Mouse (Mus musculus) heart, postnatal 0 days (tissue): ENCODE measurements around the gene Nlgn2. TPM values are rescaled to one million over a fixed set of nuclear protein-coding genes. Genes with fewer than 3 reads are reported as not detected.

Experiments
- ATAC-seq: fragments of 200-750 bp; cut with Nextera tagmentation; 2 replicates; pipeline ENCODE4 v1.8.0; 2017; ENCODE audit warnings: low read depth, moderate number of reproducible peaks, moderate library complexity; ENCODE audit not compliant: insufficient read depth
- DNase-seq: peaks from one replicate; pipeline ENCODE4 v3.0.0-alpha.2; 2016; ENCODE audit warnings: low spot score
- H3K27ac ChIP-seq: fragments of 300-500 bp; sonication (generic); 2 replicates; pipeline ENCODE4 v1.5.1; 2014; ENCODE audit warnings: low read depth, mild to moderate bottlenecking
- H3K27me3 ChIP-seq: fragments of 300-500 bp; sonication (generic); 2 replicates; pipeline ENCODE4 v1.6.1; 2014; ENCODE audit warnings: low read length, mixed read lengths; ENCODE audit not compliant: control insufficient read depth, insufficient read depth
- H3K36me3 ChIP-seq: fragments of 300-500 bp; sonication (generic); replicated peaks from 2 replicates; pipeline ENCODE4 v1.6.1; 2014; ENCODE audit warnings: low read length, mixed read lengths; ENCODE audit not compliant: control insufficient read depth, insufficient read depth
- H3K4me1 ChIP-seq: fragments of 300-500 bp; sonication (generic); 2 replicates; pipeline ENCODE4 v1.6.1; 2014; ENCODE audit warnings: antibody characterized with exemption; ENCODE audit not compliant: control insufficient read depth, insufficient read depth
- H3K4me2 ChIP-seq: fragments of 300-500 bp; sonication (generic); 2 replicates; pipeline ENCODE4 v1.6.1; 2014; ENCODE audit warnings: low read depth, mild to moderate bottlenecking, low read length, moderate library complexity
- H3K4me3 ChIP-seq: fragments of 300-500 bp; sonication (generic); 2 replicates; pipeline ENCODE4 v1.5.1; 2014; ENCODE audit warnings: low read depth, low read length
- H3K9ac ChIP-seq: fragments of 300-500 bp; sonication (generic); replicated peaks from 2 replicates; pipeline ENCODE4 v1.6.1; 2014; ENCODE audit warnings: low read depth, low read length, mixed read lengths
- H3K9me3 ChIP-seq: fragments of 300-500 bp; sonication (generic); replicated peaks from 2 replicates; pipeline ENCODE4 v1.6.1; 2016; ENCODE audit warnings: low read length; ENCODE audit not compliant: control insufficient read depth
- CTCF ChIP-seq: IDR thresholded peaks from 2 replicates; pipeline ENCODE4 v1.5.1; 2016; ENCODE audit warnings: antibody characterized with exemption, control low read depth, low read depth
- EP300 ChIP-seq: IDR thresholded peaks from 2 replicates; pipeline ENCODE4 v1.6.1; 2016; ENCODE audit warnings: antibody characterized with exemption, low read depth
- WGBS: fragments of 180-500 bp; shearing (Covaris S2); extraction: QIAGEN DNeasy Blood & Tissue Kit; methylation state at CpG from one replicate; pipeline ENCODE4 v1.1.7; 2014; 5-methylcytosine and 5-hydroxymethylcytosine counted together
- polyA plus RNA-seq: library from polyadenylated mRNA; unstranded; fragments of >200 nt; fragmentation: Nextera tagmentation; extraction: Ambion mirVana; gene quantifications from 2 replicates; pipeline ENCODE4 v1.2.1, GENCODE M21; 2015
- total RNA-seq: library from RNA; depleted of rRNA; stranded (reverse); fragments of >200 nt; gene quantifications from 2 replicates; pipeline ENCODE4 v1.2.3, GENCODE M21; 2014; ENCODE audit warnings: low replicate concordance

Gene Nlgn2
- total and polyA plus RNA-seq, 2 experiments from 2014 or later, result 0.89 to 4.5 TPM

DNA sequence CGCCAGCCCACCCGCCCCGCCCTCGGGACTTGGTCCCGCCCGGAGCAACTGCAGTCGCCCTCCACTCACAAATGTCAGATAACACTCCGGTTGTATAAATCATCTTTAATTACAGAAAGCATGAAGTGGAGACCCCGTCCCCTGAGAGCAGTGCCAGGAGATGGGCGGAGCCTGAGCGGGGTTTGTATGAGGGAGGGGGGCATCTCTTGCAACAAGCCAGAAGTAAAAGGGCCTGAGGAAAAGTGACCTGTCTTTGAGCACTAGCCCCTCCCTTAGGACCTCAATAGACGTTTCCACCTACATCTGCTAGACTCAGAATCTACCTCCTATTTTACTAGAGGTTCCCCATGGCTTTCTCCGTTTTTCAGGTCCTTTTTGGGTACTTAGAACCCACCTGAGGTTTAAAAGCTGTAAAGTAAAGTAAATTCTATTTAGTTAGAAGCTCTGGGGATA lies 41.6 kb downstream of the Nlgn2 start:
- Histone ChIP-seq H3K27ac (no peak overlapping the region), H3K9ac (peak overlapping the region; percentile 47; the same call in 1 of the 2 replicates), H3K9me3 (no peaks in the 10 kb centered on the region), H3K4me2 (peak overlapping the region; percentile 85), H3K4me1 (peaks cover 18% of the 10 kb centered on the region; the same call in 1 of the 2 replicates), H3K4me3 (peak overlapping the region; percentile 54), H3K36me3 (no peaks in the 10 kb centered on the region), H3K27me3 (0 out of 2 replicates have a peak, but pooled peaks cover 5% of the 10 kb centered on the region)
- ATAC-seq (no peak), DNase-seq (no peak)
- 4% methylated on average over 13 of the region's 13 CpGs for WGBS
- TF ChIP-seq CTCF, result no peak
- TF ChIP-seq EP300, result no peak

DNA sequence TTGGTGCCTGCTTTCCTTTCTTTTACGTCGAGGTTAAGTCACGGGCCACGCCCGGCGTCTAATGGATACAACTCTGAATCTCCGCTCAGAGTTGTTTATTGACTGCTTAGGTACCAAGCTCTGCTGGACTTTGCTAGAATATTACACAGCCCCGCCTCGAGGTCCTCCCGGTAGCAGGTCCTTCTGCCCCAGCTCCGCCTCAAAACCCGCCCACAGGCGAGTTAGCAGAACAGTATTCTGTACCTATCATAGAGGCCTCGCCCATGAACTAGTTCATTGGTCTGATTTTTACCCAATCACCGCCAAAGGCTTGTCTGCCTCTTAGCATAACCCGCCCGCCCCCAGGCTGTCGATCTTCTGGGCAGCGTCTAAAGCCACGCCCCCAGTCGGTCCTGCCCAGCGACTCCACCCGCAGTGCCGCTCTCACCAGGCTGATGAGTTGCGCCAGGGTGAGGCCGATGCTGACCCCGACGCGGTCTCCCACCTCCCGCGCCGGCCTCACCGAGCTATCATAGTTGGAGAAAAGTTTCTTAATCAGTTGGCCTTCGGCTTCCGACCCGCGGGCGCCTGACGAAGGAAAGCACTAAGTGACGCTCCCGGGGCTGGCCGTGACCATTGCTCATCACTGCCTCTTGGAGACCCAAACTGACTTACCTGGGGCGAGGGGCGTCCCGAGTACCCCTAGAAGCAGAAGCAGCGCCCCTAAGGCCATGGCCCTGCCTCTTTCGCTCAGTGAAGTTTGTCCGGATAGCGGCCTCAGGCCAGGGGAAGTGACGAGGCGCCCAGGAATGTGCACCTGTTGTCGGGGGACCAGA lies 42.2 kb downstream of the Nlgn2 start, which contains the start of gene Chrnb1:
Gene Chrnb1, minus strand, starts transcription at position 776 of the 815 bp plus-strand sequence.
- TF ChIP-seq EP300 (no peak), CTCF (no peak)
- H3K36me3 ChIP-seq, result no peaks in the 10 kb centered on the region
- peak within 1 kb of the TSS; percentile 47 for H3K9ac ChIP-seq
- peak within 1 kb of the TSS; percentile 54 for H3K4me3 ChIP-seq
- H3K4me1 ChIP-seq, result peaks cover 12% of the 10 kb centered on the region; the same call in 1 of the 2 replicates
- H3K27ac ChIP-seq, result 0 out of 2 replicates have a peak within 1 kb of the TSS, but pooled peaks have one; percentile 3
- H3K9me3 ChIP-seq, result no peaks in the 10 kb centered on the region
- 0 out of 2 replicates have a peak, but pooled peaks cover 5% of the 10 kb centered on the region for H3K27me3 ChIP-seq
- 2% methylated on average over 52 of the region's 52 CpGs for WGBS
- H3K4me2 ChIP-seq, result peak within 1 kb of the TSS; percentile 85
- DNase-seq, result peak; percentile 98
- peak; percentile 97 for ATAC-seq

GRCm38 (mm10) chr11:69793429-69793828 lies 44.2 kb downstream of the Nlgn2 start:
- ATAC-seq, result no peak
- TF ChIP-seq EP300, result no peak
- no peak for TF ChIP-seq CTCF
- 65% methylated on average over 5 of the region's 5 CpGs for WGBS

GRCm38 (mm10) chr11:69791420-69791819 lies 46.2 kb downstream of the Nlgn2 start:
- no peak overlapping the region for H3K9ac ChIP-seq
- WGBS, result 57% methylated on average over 5 of the region's 5 CpGs
- no peak overlapping the region for H3K4me3 ChIP-seq
- no peak overlapping the region for H3K27ac ChIP-seq
- DNase-seq (no peak), ATAC-seq (no peak)
- H3K4me1 ChIP-seq, result no peaks in the 10 kb centered on the region; the same call in 1 of the 2 replicates
- H3K27me3 ChIP-seq, result no peaks in the 10 kb centered on the region
- TF ChIP-seq CTCF (no peak), EP300 (no peak)
- no peaks in the 10 kb centered on the region for H3K36me3 ChIP-seq
- no peak overlapping the region for H3K4me2 ChIP-seq
- H3K9me3 ChIP-seq, result no peaks in the 10 kb centered on the region

More at GRCm38 (mm10) chr11:69793429-69793828, 44.2 kb downstream of the Nlgn2 start:
- Histone ChIP-seq H3K27ac (no peak overlapping the region), H3K9ac (no peak overlapping the region), H3K4me2 (no peak overlapping the region), H3K4me3 (no peak overlapping the region), H3K27me3 (0 out of 2 replicates have a peak, but pooled peaks cover 5% of the 10 kb centered on the region), H3K36me3 (no peaks in the 10 kb centered on the region), H3K4me1 (no peaks in the 10 kb centered on the region; the same call in 1 of the 2 replicates), H3K9me3 (no peaks in the 10 kb centered on the region)
- no peak for DNase-seq

DNA sequence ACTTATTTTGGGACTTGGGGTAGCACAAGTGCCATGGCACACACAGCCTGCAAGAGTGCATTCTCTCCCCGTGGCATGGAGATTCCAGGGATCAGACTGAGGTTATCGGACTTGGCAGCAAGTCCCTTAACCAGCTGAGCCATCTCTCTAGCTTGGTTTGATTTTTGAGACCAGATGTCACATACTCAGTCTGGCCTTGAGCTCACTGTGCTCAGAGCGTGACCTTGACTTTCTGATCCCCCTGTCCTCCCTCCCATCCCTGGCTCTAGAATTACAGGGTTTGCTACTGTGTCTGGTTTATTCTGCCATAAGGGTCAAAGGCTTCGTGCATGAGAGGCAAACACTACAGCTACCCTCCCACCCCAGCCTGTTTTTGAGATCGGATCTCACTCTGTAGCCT lies 48.2 kb downstream of the Nlgn2 start:
- DNase-seq (no peak), ATAC-seq (0 out of 2 replicates have a peak, but pooled peaks have one; percentile 25)
- Histone ChIP-seq H3K9ac (no peak overlapping the region), H3K4me3 (no peak overlapping the region), H3K27me3 (no peaks in the 10 kb centered on the region), H3K27ac (no peak overlapping the region), H3K4me2 (no peak overlapping the region), H3K4me1 (peaks cover 6% of the 10 kb centered on the region; the same call in 1 of the 2 replicates), H3K9me3 (no peaks in the 10 kb centered on the region), H3K36me3 (no peaks in the 10 kb centered on the region)
- 48% methylated on average over 5 of the region's 5 CpGs for WGBS
- TF ChIP-seq CTCF (no peak), EP300 (no peak)
